Mouse (Mus musculus) olfactory bulb, adult 2 months (tissue): ENCODE measurements around the gene Ahnak2.

Source experiments
- CTCF ChIP-seq: fragments of 200-500 bp; IDR thresholded peaks from 2 replicates; pipeline ENCODE4 v1.5.1; 2012; ENCODE audit warnings: low read depth, mild to moderate bottlenecking, low read length, moderate library complexity; ENCODE audit not compliant: insufficient read depth
- POLR2A ChIP-seq: fragments of 200-500 bp; IDR thresholded peaks from 2 replicates; pipeline ENCODE4 v1.6.1; 2012; ENCODE audit warnings: mild to moderate bottlenecking, low read depth, low read length, moderate library complexity; ENCODE audit not compliant: insufficient read depth

DNA sequence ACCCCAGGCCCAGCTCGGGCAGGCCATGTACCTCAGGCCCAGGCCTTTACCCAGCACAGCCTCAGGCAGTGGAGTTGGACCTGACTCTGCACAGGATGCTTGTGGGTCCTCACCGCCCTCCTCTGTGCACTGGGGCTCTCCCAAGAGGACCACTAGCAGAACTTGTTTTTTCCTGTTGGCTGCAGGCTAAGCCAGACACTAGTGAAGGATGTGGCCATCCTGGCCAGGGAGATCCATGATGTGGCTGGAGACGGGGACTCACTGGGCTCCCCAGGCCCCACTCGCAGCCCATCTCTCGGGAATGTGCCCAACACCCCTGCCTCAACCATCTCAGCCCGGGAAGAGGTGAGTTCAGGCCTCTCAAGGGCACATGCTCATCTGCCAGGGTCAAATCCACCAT lies 59.7 kb downstream of the Ahnak2 start:
- TF ChIP-seq POLR2A (no peak), CTCF (no peak)
